Mouse (Mus musculus) myocyte (in vitro differentiated cells): ENCODE measurements around the gene Rad51b.

ENCODE experiments used
- CEBPB ChIP-seq: IDR thresholded peaks from 2 replicates; pipeline ENCODE4 v1.6.1; 2011; ENCODE audit warnings: mild to moderate bottlenecking, moderate library complexity; ENCODE audit not compliant: poor library complexity, insufficient read depth, severe bottlenecking
- E2F4 ChIP-seq: IDR thresholded peaks from one replicate; pipeline ENCODE4 v1.6.1; 2011; ENCODE audit warnings: mild to moderate bottlenecking, control low read depth, moderate library complexity; ENCODE audit not compliant: insufficient read depth
- MAX ChIP-seq: IDR thresholded peaks from one replicate; pipeline ENCODE4 v1.6.1; 2011; ENCODE audit warnings: low read depth, mild to moderate bottlenecking, control low read depth
- MYOG ChIP-seq, 3 experiments: IDR thresholded peaks; one replicate each; pipeline ENCODE4 v1.6.1; 2011; ENCODE audit warnings: control low read depth in 2 of 3, low read depth in 2 of 3, mild to moderate bottlenecking in 2 of 3; ENCODE audit not compliant: insufficient read length in 2 of 3, control insufficient read depth in 1 of 3, insufficient read depth in 1 of 3
- POLR2A ChIP-seq: IDR thresholded peaks from one replicate; pipeline ENCODE4 v1.6.1; 2011; ENCODE audit warnings: low read depth, mild to moderate bottlenecking, control low read depth, moderate library complexity; ENCODE audit not compliant: insufficient read length
- POLR2AphosphoS2 ChIP-seq: IDR thresholded peaks from one replicate; pipeline ENCODE4 v1.6.1; 2011; ENCODE audit warnings: low read depth, control low read depth; ENCODE audit not compliant: insufficient read length
- TCF12 ChIP-seq: IDR thresholded peaks from one replicate; pipeline ENCODE4 v1.6.1; 2011; ENCODE audit warnings: mild to moderate bottlenecking, control low read depth; ENCODE audit not compliant: poor library complexity, insufficient read depth, severe bottlenecking
- USF1 ChIP-seq: IDR thresholded peaks from one replicate; pipeline ENCODE4 v1.6.1; 2011; ENCODE audit warnings: low read depth, mild to moderate bottlenecking, control low read depth, moderate library complexity

GRCm38 (mm10) chr12:79759180-79759902 is 462.3 kb downstream of the Rad51b start:
- no peak for TF ChIP-seq USF1
- no peak for TF ChIP-seq E2F4
- TF ChIP-seq POLR2A, result no peak
- TF ChIP-seq MAX, result no peak
- TF ChIP-seq POLR2AphosphoS2, result no peak
- peak; percentile 34 for TF ChIP-seq TCF12
- TF ChIP-seq MYOG (IDR thresholded peaks at IDR 0.05; ENCODE audit: control insufficient read depth in 1 of 3, insufficient read depth in 1 of 3, insufficient read length in 2 of 3, low read depth in 2 of 3), result peak in 2 of 3 experiments; percentile 38 to 59
- TF ChIP-seq CEBPB, result peak; percentile 79; the same call in 1 of the 2 replicates
